Mouse (Mus musculus): Measurements from ENCODE around the gene Gm2174. TPM values are rescaled to one million over a fixed set of nuclear protein-coding genes. Genes with fewer than 3 reads are reported as not detected.

Gm2174 gene
- not detected for polyA plus RNA-seq (2014; fragmentation: Illumina TruSeq; extraction: RNeasy Lipid Tissue Mini Kit (QIAGEN cat#74804); ENCODE audit: low read depth, low replicate concordance)

DNA sequence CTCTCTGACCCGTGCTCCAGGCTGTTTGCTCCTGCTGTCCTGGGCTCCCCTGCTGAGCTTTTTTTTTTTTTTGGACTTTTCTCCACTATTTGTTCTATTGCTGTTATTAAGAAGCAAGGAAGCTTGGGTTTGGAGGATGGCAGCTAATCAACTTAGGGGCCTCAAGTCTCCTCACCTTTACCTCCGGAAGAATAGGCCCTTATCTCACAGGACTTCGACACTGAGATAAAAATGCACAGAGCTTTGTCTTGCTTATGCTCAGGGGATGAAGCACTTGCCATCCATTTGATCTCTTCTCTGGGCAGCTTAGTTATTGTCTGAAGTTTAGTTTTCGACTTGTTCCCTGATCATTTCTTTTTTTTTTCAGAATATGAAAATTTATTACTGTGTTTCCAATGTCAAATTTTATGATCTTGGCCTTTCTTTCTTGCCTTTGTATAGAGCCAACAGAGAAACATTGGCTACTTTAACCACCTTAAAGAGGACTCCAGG, at the start of gene Gm2174:
Gene Gm2174 (plus strand): TSS at position 442 of the 492 bp plus-strand sequence.

DNA sequence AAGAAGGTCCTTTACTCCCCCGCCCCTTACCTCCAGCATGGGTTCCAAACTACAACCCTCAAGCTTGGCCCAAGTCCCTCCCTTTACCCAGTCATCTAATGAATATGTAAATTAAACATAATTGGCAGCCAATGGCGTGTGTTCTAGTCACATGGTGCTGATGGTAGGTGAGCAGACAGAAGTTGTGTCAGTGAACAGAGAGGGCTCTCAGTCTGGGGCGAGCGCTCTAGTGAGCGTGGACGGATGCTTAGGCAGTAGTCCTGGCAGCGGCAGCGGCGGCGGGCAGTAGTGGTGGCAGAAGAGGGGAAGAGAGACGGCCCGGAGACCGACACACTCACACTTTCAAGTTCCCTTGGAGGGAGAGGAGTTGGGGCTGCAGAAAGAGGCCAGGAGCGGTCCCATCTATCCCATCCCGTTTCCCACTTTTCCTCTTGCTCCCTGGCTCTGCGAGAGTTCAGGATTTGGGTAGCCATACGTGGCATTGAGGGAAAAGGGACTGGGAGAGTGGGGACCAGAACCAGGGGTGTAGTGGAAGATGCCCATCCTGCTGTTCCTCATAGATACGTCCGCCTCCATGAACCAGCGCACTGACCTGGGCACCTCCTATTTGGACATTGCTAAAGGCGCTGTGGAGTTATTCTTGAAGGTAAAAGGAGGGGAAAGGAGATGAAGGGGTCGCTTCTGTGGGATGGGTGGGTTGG, 7.1 kb downstream of the Gm2174 start, which contains the start of gene Ints6l:
Gene Ints6l (plus strand): TSS at position 187 of the 701 bp plus-strand sequence.

Other genes starting within 250 kb of the Gm2174 start
- gene Gm773, start 235.1 kb upstream of the Gm2174 start, polyA plus RNA-seq (2014; fragmentation: Illumina TruSeq; extraction: RNeasy Lipid Tissue Mini Kit (QIAGEN cat#74804); ENCODE audit: low read depth, low replicate concordance) = not detected
- 17.8 TPM for gene Zfp449, start 101.6 kb upstream of the Gm2174 start, polyA plus RNA-seq (2014; fragmentation: Illumina TruSeq; extraction: RNeasy Lipid Tissue Mini Kit (QIAGEN cat#74804); ENCODE audit: low read depth, low replicate concordance)
- gene Smim10l2a, start 73.4 kb upstream of the Gm2174 start, polyA plus RNA-seq (2014; fragmentation: Illumina TruSeq; extraction: RNeasy Lipid Tissue Mini Kit (QIAGEN cat#74804); ENCODE audit: low read depth, low replicate concordance) = not detected
- gene Ints6l, start 6.9 kb downstream of the Gm2174 start, polyA plus RNA-seq (2014; fragmentation: Illumina TruSeq; extraction: RNeasy Lipid Tissue Mini Kit (QIAGEN cat#74804); ENCODE audit: low read depth, low replicate concordance) = 93.3 TPM
- gene Gm10477, start 76.8 kb downstream of the Gm2174 start, polyA plus RNA-seq (2014; fragmentation: Illumina TruSeq; extraction: RNeasy Lipid Tissue Mini Kit (QIAGEN cat#74804); ENCODE audit: low read depth, low replicate concordance) = not detected
- gene Gm648, start 101.6 kb downstream of the Gm2174 start, polyA plus RNA-seq (2014; fragmentation: Illumina TruSeq; extraction: RNeasy Lipid Tissue Mini Kit (QIAGEN cat#74804); ENCODE audit: low read depth, low replicate concordance) = not detected
- gene Mmgt1, start 150.1 kb downstream of the Gm2174 start, polyA plus RNA-seq (2014; fragmentation: Illumina TruSeq; extraction: RNeasy Lipid Tissue Mini Kit (QIAGEN cat#74804); ENCODE audit: low read depth, low replicate concordance) = 140 TPM
- 96.5 TPM for gene Slc9a6, start 161.8 kb downstream of the Gm2174 start, polyA plus RNA-seq (2014; fragmentation: Illumina TruSeq; extraction: RNeasy Lipid Tissue Mini Kit (QIAGEN cat#74804); ENCODE audit: low read depth, low replicate concordance)